Mouse (Mus musculus): ENCODE data around the gene Dgki. TPM values are rescaled to one million over a fixed set of nuclear protein-coding genes. Genes with fewer than 3 reads are reported as not detected.

Dgki gene
- polyA plus RNA-seq, 1 experiment from 2014 or later, result 1.2 TPM

DNA sequence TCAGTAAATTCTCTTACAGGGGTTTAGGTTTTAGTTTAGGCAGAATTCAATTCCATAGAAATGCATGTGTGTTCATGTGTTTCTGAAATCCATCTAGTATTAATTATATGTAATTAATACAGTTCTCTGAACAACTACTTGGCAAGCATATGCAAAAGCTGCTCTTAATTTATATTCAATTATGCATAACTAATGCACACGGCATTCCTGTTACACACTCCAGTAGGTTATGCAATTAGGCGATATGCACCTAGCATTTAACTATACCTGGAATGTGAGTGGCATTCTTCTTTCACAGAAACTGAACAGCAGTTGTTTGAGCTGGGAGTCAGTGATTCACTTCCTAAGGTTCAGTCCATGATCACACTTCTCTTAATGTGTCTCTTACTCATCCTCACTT lies 370.2 kb downstream of the Dgki start:
- no peaks in the 10 kb centered on the region for H3K27me3 ChIP-seq
- no peak overlapping the region for H3K9ac ChIP-seq
- H3K27ac ChIP-seq, result no peak overlapping the region
- H3K4me3 ChIP-seq, result no peak overlapping the region
- 0 out of 2 replicates have a peak, but pooled peaks cover 2% of the 10 kb centered on the region for H3K4me1 ChIP-seq
- H3K9me3 ChIP-seq, result no peaks in the 10 kb centered on the region
- H3K4me2 ChIP-seq (replicated peaks), result no peak overlapping the region
- WGBS, result 68% methylated on average over 2 of the region's 2 CpGs
- ATAC-seq (ENCODE audit: insufficient number of reproducible peaks, insufficient read depth, low FRiP score, low TSS enrichment), result no peak
- H3K36me3 ChIP-seq, result no peaks in the 10 kb centered on the region

GRCm38 (mm10) chr6:36926455-36926854 lies 373.5 kb downstream of the Dgki start:
- Histone ChIP-seq H3K4me2 (replicated peaks) (no peak overlapping the region), H3K9ac (no peak overlapping the region), H3K4me3 (no peak overlapping the region), H3K27me3 (no peaks in the 10 kb centered on the region), H3K4me1 (0 out of 2 replicates have a peak, but pooled peaks cover 2% of the 10 kb centered on the region), H3K36me3 (no peaks in the 10 kb centered on the region), H3K27ac (no peak overlapping the region), H3K9me3 (no peaks in the 10 kb centered on the region)
- 67% methylated on average over 4 of the region's 4 CpGs for WGBS
- no peak for ATAC-seq (ENCODE audit: insufficient number of reproducible peaks, insufficient read depth, low FRiP score, low TSS enrichment)

DNA sequence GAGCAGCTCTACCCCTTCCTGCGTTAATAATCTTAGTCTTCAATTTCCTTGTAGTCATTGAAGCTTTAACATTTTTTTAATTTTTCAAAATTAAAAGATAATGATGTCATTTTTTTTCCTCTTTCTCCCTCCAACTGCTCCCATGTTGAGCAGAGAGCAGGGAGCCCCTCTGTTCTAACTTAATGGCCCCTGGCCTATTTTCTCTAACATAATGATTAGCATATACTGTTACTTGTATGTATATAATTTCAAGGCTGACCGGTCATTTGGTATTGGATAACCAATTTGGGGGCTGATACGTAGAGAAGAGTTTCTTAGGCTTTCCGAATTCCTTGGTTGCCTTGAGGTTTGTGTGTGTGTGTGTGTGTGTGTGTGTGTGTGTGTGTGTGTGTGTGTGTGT lies 378.0 kb downstream of the Dgki start:
- Histone ChIP-seq H3K4me2 (replicated peaks) (no peak overlapping the region), H3K27ac (no peak overlapping the region), H3K4me3 (no peak overlapping the region), H3K9me3 (peaks cover 4% of the 10 kb centered on the region; the same call in 1 of the 2 replicates), H3K9ac (no peak overlapping the region), H3K4me1 (no peaks in the 10 kb centered on the region), H3K36me3 (no peaks in the 10 kb centered on the region), H3K27me3 (no peaks in the 10 kb centered on the region)
- 76% methylated on average over 4 of the region's 4 CpGs for WGBS
- no peak for ATAC-seq (ENCODE audit: insufficient number of reproducible peaks, insufficient read depth, low FRiP score, low TSS enrichment)

DNA sequence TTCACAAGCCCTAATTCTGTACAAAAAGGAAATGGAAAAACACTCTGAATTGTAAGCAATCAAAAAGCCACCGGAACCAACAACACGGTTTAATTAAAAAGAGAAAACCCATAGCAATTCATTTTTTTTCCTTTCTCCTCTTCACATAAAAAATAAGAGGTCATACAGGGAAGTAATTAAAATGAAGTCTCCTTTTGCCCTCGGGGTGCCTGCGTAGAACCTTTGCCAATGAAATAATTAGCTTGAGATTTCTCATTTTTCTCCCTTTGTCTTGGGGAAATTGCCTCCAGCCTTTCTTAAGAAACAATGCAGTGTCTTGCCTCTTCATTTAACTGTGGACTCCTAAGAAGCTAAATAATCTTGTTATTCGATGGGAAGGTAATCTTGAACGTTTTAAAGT lies 388.4 kb downstream of the Dgki start:
- Histone ChIP-seq H3K27me3 (no peaks in the 10 kb centered on the region), H3K4me3 (no peak overlapping the region), H3K36me3 (no peaks in the 10 kb centered on the region), H3K27ac (no peak overlapping the region), H3K9ac (no peak overlapping the region), H3K4me2 (replicated peaks) (no peak overlapping the region), H3K9me3 (no peaks in the 10 kb centered on the region), H3K4me1 (no peaks in the 10 kb centered on the region)
- no peak for ATAC-seq (ENCODE audit: insufficient number of reproducible peaks, insufficient read depth, low FRiP score, low TSS enrichment)
- WGBS, result 60% methylated on average over 6 of the region's 6 CpGs

DNA sequence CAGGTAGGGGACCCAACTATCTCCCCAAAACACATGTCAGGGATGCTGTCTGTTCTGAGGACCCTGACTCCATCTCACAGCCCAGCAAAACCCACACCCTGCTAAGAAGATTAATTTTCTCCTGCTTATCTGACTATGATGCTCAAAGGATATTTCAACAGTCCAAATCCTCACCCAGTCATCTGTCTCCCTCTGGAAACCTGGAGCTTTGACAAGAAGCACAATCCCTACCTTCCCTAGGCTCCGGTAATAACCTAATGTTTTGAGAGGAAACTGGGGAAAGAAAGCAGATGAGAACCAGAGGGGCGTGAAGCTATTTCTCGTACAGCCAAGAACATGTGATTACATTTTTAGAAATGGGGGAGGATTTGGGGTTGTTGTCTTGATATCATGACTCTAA lies 392.8 kb downstream of the Dgki start:
- ATAC-seq (ENCODE audit: insufficient number of reproducible peaks, insufficient read depth, low FRiP score, low TSS enrichment), result no peak

GRCm38 (mm10) chr6:36905965-36906364 lies 394.0 kb downstream of the Dgki start:
- H3K4me2 ChIP-seq (replicated peaks), result no peak overlapping the region
- H3K36me3 ChIP-seq, result no peaks in the 10 kb centered on the region
- H3K4me1 ChIP-seq, result peaks cover 15% of the 10 kb centered on the region; the same call in 1 of the 2 replicates
- H3K27me3 ChIP-seq, result no peaks in the 10 kb centered on the region
- 87% methylated on average over 3 of the region's 3 CpGs for WGBS
- no peak overlapping the region for H3K27ac ChIP-seq
- H3K9me3 ChIP-seq, result no peaks in the 10 kb centered on the region
- no peak overlapping the region for H3K4me3 ChIP-seq
- no peak overlapping the region for H3K9ac ChIP-seq
- no peak for ATAC-seq (ENCODE audit: insufficient number of reproducible peaks, insufficient read depth, low FRiP score, low TSS enrichment)

More for the DNA sequence above, 392.8 kb downstream of the Dgki start:
- H3K27ac ChIP-seq, result no peak overlapping the region
- H3K9ac ChIP-seq, result no peak overlapping the region
- H3K27me3 ChIP-seq, result no peaks in the 10 kb centered on the region
- peaks cover 15% of the 10 kb centered on the region; the same call in 1 of the 2 replicates for H3K4me1 ChIP-seq
- H3K4me3 ChIP-seq, result no peak overlapping the region
- WGBS, result 67% methylated on average over 3 of the region's 3 CpGs
- no peaks in the 10 kb centered on the region for H3K36me3 ChIP-seq
- no peak overlapping the region for H3K4me2 ChIP-seq (replicated peaks)
- no peaks in the 10 kb centered on the region for H3K9me3 ChIP-seq

DNA sequence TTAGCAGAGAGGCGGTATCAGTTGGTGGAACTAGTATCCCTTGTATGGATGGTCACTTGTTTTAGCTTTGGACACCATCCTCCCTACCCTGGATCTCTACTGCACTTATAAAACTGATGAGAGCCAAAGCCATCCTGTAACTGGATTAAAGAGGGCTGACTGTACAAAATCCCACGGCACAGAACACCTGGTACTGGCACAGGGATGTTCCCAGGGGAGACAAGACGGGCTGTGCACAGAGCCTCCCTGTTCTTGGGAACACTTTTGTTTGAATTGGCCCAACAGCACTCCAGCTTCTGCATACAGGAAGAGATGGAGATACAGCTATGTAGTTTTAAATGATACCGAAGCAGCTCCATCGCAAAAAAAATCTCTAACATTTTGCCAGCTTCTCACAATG lies 395.1 kb downstream of the Dgki start:
- 75% methylated on average over 5 of the region's 5 CpGs for WGBS

GRCm38 (mm10) chr6:36903821-36904220 lies 396.2 kb downstream of the Dgki start:
- WGBS, result 16% methylated on average over 5 of the region's 5 CpGs
- ATAC-seq (ENCODE audit: insufficient number of reproducible peaks, insufficient read depth, low FRiP score, low TSS enrichment), result 0 out of 2 replicates have a peak, but pooled peaks have one; percentile 22
- no peaks in the 10 kb centered on the region for H3K27me3 ChIP-seq

More for the DNA sequence above, 395.1 kb downstream of the Dgki start:
- Histone ChIP-seq H3K36me3 (no peaks in the 10 kb centered on the region), H3K4me3 (no peak overlapping the region), H3K9ac (no peak overlapping the region), H3K4me2 (replicated peaks) (no peak overlapping the region), H3K27me3 (no peaks in the 10 kb centered on the region), H3K27ac (no peak overlapping the region), H3K4me1 (peaks cover 15% of the 10 kb centered on the region; the same call in 1 of the 2 replicates), H3K9me3 (no peaks in the 10 kb centered on the region)
- ATAC-seq (ENCODE audit: insufficient number of reproducible peaks, insufficient read depth, low FRiP score, low TSS enrichment), result no peak

DNA sequence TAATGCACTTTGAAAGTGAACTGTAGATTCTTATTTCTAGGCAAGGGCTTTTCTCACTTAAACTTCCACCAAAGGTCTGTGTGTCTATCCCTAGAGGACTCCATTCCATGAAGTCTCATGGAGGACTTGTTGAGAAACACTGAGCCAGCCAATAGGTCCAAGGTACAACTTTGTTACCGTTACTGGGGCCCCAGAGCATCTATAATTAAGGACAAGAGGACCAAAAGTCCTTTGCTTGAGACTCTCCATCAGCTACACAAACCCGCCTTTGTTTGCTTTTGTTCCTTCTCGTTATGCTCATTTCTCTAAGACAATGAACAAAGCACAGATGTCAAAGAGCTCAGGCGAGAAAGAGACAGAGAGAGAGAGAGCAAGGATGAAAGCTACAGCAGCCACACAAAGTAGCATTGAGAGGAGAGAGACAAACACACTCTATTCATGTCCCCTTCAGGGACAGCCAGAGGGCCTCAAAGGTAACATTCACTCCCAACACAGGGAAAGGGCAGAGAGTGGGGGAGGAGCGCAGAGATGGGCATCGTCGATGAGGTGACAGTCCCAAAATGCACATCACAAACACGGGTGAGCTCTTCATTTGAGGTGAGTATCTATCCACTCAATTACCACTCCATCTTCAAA lies 396.7 kb downstream of the Dgki start:
- ATAC-seq (ENCODE audit: insufficient number of reproducible peaks, insufficient read depth, low FRiP score, low TSS enrichment), result no peak
- Histone ChIP-seq H3K9me3 (no peaks in the 10 kb centered on the region), H3K4me2 (replicated peaks) (no peak overlapping the region), H3K4me3 (no peak overlapping the region), H3K36me3 (no peaks in the 10 kb centered on the region), H3K27me3 (no peaks in the 10 kb centered on the region), H3K27ac (no peak overlapping the region), H3K9ac (no peak overlapping the region), H3K4me1 (peaks cover 19% of the 10 kb centered on the region; the same call in 1 of the 2 replicates)
- 14% methylated on average over 8 of the region's 8 CpGs for WGBS

More at GRCm38 (mm10) chr6:36903821-36904220, 396.2 kb downstream of the Dgki start:
- Histone ChIP-seq H3K27ac (no peak overlapping the region), H3K4me3 (no peak overlapping the region), H3K4me1 (peaks cover 15% of the 10 kb centered on the region; the same call in 1 of the 2 replicates), H3K36me3 (no peaks in the 10 kb centered on the region), H3K9ac (no peak overlapping the region), H3K4me2 (replicated peaks) (no peak overlapping the region), H3K9me3 (no peaks in the 10 kb centered on the region)

- no peak overlapping the region for H3K4me3 ChIP-seq
- H3K27me3 ChIP-seq, result no peaks in the 10 kb centered on the region
- ATAC-seq (ENCODE audit: insufficient number of reproducible peaks, insufficient read depth, low FRiP score, low TSS enrichment), result no peak
- no peak overlapping the region for H3K9ac ChIP-seq
- no peak overlapping the region for H3K27ac ChIP-seq
- H3K9me3 ChIP-seq, result no peaks in the 10 kb centered on the region
- H3K4me1 ChIP-seq, result peaks cover 23% of the 10 kb centered on the region; the same call in 1 of the 2 replicates
- no peaks in the 10 kb centered on the region for H3K36me3 ChIP-seq
- 88% methylated on average over 4 of the region's 4 CpGs for WGBS
- H3K4me2 ChIP-seq (replicated peaks), result no peak overlapping the region
Measured at GRCm38 (mm10) chr6:36899872-36900271, 400.1 kb downstream of the Dgki start.

GRCm38 (mm10) chr6:36898412-36898811 lies 401.6 kb downstream of the Dgki start:
- Histone ChIP-seq H3K4me3 (no peak overlapping the region), H3K27me3 (no peaks in the 10 kb centered on the region), H3K9ac (no peak overlapping the region), H3K27ac (peak overlapping the region; percentile 61), H3K36me3 (no peaks in the 10 kb centered on the region), H3K9me3 (no peaks in the 10 kb centered on the region), H3K4me1 (peaks cover 12% of the 10 kb centered on the region; the same call in 1 of the 2 replicates), H3K4me2 (replicated peaks) (no peak overlapping the region)
- ATAC-seq (ENCODE audit: insufficient number of reproducible peaks, insufficient read depth, low FRiP score, low TSS enrichment), result no peak
- 61% methylated on average over 6 of the region's 6 CpGs for WGBS

GRCm38 (mm10) chr6:36897616-36898149 lies 402.3 kb downstream of the Dgki start:
- H3K27ac ChIP-seq, result no peak overlapping the region
- no peak overlapping the region for H3K4me3 ChIP-seq
- no peak overlapping the region for H3K4me2 ChIP-seq (replicated peaks)
- no peak overlapping the region for H3K9ac ChIP-seq
- no peaks in the 10 kb centered on the region for H3K27me3 ChIP-seq
- whole genome bisulfite sequencing, result 28% methylated on average over 3 of the region's 3 CpGs
- peaks cover 11% of the 10 kb centered on the region; the same call in 1 of the 2 replicates for H3K4me1 ChIP-seq
- no peaks in the 10 kb centered on the region for H3K36me3 ChIP-seq
- no peak for ATAC-seq (ENCODE audit: insufficient number of reproducible peaks, insufficient read depth, low FRiP score, low TSS enrichment)
- H3K9me3 ChIP-seq, result no peaks in the 10 kb centered on the region
